Mouse (Mus musculus) urinary bladder, postnatal 14 days (tissue): ENCODE data around the gene Nkap.
"Not testable (repeated sequence)": the region's sequence is repeated elsewhere in the genome, so short reads cannot be mapped to it uniquely, and the experiment has no call there.

Experiments used
- DNase-seq: peaks from one replicate; pipeline ENCODE4 v3.0.0; 2021; ENCODE audit warnings: low spot score

The Nkap gene

GRCm38 (mm10) chrX:37126671-37127358 lies at the start of gene Nkap:
Nkap (plus strand) TSS chrX:37126795.
- DNase-seq = peak; percentile 70

- DNase-seq = not testable (repeated sequence)
Observed at GRCm38 (mm10) chrX:37080345-37080744, 46.2 kb upstream of the Nkap start.

DNA sequence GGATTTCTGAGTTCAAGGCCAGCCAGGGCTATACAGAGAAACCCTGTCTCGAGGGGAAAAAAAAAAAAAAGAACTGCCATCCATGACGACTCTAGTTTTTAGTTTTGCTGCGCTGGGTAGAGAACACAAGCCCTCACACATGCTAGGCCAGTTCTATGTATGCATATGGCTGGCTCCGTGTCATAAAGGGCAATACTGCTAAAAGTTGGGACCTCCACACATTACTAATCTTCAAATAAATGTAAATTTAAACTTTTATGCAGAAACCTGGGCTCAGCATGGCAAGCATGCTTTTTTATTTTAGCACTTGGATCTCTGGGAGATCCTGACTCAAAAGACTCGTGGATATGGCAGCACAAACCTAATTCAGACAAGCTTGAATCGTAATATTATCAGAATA lies 45.4 kb upstream of the Nkap start:
- no peak for DNase-seq

DNA sequence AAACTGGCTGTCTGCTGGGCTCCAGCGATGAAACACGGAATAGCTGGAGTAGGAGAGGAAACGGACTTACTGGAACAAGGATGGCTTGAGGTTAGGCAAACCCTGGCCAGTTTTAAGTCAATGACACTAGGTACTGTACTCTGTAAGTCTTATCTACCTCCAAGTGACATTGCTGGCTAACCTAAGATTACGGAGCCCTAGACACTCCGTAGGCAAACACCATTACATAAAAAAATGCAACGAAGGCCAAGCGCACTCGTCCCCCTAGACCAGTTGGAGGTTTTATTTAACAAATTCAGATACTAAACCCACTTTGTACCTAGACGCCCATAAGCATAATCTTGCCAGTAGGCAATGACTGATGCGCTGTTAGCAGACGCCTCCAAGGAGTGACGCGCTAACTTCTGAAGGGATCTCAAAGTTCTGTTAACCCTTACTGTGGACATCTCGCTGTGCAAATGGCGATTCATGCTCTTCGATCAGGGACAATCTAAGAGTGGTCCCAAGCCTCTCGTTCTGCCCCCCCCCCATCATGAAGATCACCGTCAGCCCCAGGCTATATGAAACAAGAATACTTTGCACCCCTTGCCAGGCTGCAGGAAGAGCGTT lies 42.2 kb upstream of the Nkap start:
- no peak for DNase-seq

GRCm38 (mm10) chrX:37084927-37085660 lies 41.5 kb upstream of the Nkap start, which contains the start of gene Rpl39:
Rpl39 (minus strand) TSS chrX:37085402.
- DNase-seq = peak; percentile 86

DNA sequence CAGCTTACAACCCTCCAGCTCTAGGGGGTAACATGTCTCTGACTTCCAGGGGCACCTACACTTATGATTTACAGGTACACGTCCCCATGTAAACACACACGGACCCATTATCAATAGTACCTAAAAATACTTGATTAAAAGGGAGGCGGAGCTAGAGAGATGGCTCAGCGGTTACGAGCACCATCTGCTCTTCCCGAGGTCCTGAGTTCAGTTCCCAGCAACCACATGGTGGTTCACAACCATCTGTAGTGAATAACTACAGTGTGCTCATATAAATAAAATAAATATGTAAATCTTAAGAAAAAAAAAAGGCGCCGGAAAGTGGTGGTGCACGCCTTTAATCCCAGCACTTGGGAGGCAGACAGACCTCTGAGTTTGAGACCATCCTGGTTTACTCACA lies 40.9 kb upstream of the Nkap start:
- no peak for DNase-seq

DNA sequence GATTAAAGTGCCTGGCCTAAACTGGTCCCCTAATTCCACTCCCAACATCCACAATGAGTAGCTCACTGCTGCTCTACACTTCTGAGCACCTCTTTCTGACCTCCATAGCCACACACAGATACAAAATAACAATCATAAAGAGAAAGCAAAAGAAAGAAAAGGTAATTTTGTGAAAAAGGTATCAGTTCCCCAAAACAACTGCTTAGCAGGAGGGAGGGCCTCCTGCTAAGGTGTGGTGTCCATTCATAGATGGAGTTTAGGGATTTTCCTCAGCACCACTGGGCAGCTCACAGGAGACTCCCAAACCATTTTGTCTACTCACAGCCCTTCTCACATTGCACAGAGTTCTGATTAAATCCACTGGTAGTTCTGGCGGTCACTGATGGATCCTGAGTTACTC lies 37.8 kb upstream of the Nkap start:
- no peak for DNase-seq

GRCm38 (mm10) chrX:37091457-37091856 lies 35.1 kb upstream of the Nkap start:
- no peak for DNase-seq

DNA sequence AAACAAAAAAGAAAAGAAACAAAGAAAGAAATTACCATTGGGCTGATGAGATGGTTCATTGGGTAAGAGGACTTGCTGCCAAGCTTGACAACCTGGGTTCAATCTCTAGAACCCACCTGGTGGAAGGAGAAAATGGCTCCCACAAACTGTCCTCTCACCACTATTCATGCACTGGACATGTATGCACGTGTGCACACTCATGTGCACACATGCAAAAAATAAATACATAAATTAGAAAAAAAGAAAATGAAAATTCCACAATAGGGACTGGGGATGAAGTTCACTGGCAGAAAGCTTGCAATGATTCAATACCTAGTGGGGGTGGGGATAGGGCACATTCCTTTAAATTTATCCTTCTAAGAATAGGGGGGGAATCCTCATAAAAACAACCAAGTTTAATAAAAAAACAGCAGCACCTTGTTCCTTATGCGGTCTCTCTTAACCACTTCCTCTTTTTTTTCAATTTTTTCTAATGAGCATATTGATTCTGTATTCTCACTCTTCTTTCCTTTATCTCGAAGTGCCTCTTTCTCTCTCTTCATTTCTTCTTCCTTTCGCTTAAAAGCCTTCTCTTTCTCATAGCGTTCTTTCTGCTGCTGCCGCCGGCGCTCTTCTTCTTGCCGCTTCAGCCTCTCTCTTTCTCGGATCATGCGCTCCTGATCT lies 31.4 kb upstream of the Nkap start:
- DNase-seq = no peak

DNA sequence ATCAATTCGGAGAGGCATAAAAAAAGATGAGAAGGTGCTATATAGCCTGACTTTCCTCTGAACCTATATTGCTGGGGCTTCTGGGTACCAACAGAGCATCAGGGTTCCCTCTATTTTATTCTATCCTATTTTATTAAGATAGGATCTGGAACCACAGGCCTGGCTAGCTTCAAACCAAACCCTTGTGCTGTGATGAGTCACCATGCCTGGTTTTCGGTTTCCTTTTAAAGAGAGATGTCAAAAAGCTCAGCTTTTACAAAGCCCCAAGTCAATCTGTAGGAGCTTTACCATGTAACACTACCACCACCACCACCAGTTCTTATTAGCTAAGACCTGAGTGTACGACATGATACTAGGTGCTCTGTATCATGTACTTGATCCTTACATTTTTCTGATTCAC lies 27.9 kb upstream of the Nkap start:
- no peak for DNase-seq

DNA sequence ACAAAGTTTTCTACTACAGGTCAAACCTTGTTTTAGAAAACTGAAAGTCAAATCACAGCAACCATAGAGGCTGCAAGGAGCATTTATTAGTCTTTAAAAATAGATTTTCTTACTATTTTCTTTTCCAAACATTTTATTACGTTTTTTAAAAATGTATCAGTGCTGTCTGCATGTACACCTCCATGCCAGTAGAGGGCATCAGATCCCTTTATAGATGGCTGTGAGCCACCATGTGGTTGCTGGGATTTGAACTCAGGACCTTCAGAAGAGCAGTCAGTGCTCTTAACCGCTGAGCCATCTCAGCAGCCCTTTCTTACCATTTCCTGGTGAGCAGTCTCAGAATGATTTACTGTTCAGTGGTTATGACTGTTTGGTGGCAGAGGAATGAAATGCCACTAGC lies 22.8 kb upstream of the Nkap start:
- no peak for DNase-seq

GRCm38 (mm10) chrX:37109526-37110192 lies 16.9 kb upstream of the Nkap start:
- no peak for DNase-seq

DNA sequence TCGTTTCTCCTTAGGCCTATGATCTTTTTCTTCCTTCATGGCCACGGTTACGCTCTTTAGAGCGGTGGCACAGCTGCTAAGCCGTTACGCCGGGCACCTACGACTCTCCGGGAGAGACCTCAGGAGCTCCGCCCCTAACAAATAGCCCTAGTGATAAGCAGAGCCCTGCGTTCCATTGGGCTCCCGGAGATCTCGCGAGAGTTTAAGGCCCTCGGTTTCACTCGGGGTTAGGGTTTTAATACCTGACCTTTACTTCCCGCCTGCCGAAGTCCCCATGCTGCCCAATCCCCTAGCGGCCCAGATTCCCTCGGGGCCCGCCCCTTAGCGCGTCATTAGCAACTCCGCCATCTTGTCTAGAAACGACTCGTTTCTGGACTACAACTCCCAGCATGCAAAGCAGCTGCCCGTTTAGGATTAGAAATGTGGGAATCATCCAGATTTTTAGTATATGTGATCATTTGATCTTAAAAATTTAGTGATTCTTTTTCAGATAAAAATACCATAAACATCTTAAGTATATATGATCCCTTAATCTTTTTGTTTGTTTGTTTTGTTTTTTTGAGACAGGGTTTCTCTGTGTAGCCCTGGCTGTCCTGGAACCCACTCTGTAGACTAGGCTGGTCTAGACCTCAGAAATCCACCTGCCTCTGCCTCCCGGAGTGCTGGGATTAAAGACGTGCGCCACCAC lies 16.3 kb upstream of the Nkap start, which contains the start of gene Upf3b:
Gene Upf3b, minus strand, starts transcription at position 130 of the 688 bp plus-strand sequence.
- DNase-seq = peak; percentile 92

GRCm38 (mm10) chrX:37110881-37111193 lies 15.8 kb upstream of the Nkap start:
- no peak for DNase-seq

DNA sequence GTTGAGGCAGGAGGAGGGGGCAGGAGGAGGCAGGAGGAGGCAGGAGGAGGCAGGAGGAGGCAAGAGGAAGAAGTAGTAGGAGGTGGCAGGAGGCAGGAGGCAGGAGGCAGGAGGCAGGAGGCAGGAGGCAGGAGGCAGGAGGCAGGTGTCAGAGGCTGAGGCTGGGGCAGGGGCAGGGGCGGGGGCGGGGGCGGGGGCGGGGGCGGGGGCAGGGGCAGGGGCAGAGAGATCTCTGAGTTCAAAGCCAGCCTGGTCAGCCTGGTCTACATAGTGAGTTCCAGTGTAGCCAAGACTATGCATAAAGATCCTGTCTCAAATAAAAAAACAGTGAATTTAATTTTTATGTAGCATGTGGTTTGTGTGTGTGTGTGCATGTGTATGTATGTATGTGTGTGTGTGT lies 9.5 kb upstream of the Nkap start:
- no peak for DNase-seq

- no peak for DNase-seq
Observed at GRCm38 (mm10) chrX:37119585-37119984, 7.0 kb upstream of the Nkap start.

GRCm38 (mm10) chrX:37120212-37120611 lies 6.4 kb upstream of the Nkap start:
- DNase-seq = no peak

GRCm38 (mm10) chrX:37125511-37125910 lies 1.1 kb upstream of the Nkap start:
- no peak for DNase-seq

- no peak for DNase-seq
Observed at GRCm38 (mm10) chrX:37141732-37142131, 15.1 kb downstream of the Nkap start.

GRCm38 (mm10) chrX:37144498-37144897 lies 17.9 kb downstream of the Nkap start:
- not testable (repeated sequence) for DNase-seq

- peak; percentile 11 for DNase-seq
Observed at GRCm38 (mm10) chrX:37144954-37145353, 18.4 kb downstream of the Nkap start.

DNA sequence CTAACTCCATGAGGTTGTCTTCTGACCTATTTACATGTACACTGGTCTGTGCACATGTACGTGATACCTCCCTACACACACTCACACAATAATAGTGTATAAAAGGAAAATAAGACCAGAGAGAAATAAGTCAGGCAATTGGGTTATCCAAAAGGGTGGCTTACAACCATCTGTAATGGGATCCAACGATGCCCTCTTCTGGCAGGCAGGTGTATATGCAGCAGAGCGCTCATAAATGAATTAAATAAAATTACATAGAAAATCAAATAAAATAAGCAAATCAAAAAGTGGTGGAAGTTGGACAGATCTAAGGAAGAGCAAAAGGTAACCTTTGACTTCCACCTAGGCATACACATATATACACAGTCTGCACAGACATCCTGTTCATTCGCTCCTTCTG lies 31.2 kb downstream of the Nkap start:
- DNase-seq = no peak
